In genomic region chr2:58596774-58597342, GRCm38 (mm10) we compare ENCODE assay signal across 7 mouse cellular contexts. TPM values are rescaled to one million over a fixed set of nuclear protein-coding genes. Genes with fewer than 3 reads are reported as not detected.
DNase-seq lines count a peak whose midpoint lies in the region; ATAC-seq lines count a peak whose summit lies in the region.

No protein-coding gene starts in this region.

- H3K4me1 ChIP-seq in kidney, embryonic 15.5 days = peaks cover 16% of the 10 kb centered on the region; the same call in 1 of the 2 replicates

- no peak overlapping the region for H3K9ac ChIP-seq in kidney, embryonic 15.5 days

- no peaks in the 10 kb centered on the region for H3K27me3 ChIP-seq in kidney, embryonic 15.5 days

- peak; percentile 24 to 39 for DNase-seq in left cerebral cortex, postnatal 14 days (ENCODE audit: low spot score in 2 of 2)
- DNase-seq in left cerebral cortex, postnatal 10 days (ENCODE audit: extremely low spot score in 1 of 2, low spot score in 2 of 2) = no peak
- peak; percentile 80 to 89 for DNase-seq in cerebellum, adult 18-20 months
- DNase-seq in gastrocnemius, postnatal 36 days = peak; percentile 24 to 47
- peak; percentile 59 for DNase-seq in right cerebral cortex, adult 18-20 months

- no peaks in the 10 kb centered on the region for H3K36me3 ChIP-seq in kidney, embryonic 15.5 days

- no peak for ATAC-seq in megakaryocyte-erythroid progenitor cell, adult 5-6 weeks (replicated peaks; ENCODE audit: low FRiP score, low TSS enrichment, poor library complexity, severe bottlenecking)
- no peak for ATAC-seq in kidney, embryonic 15.5 days (replicated peaks; ENCODE audit: low FRiP score)

- 88% methylated on average over 17 of the region's 17 CpGs for WGBS in kidney, embryonic 15.5 days

- no peak overlapping the region for H3K4me2 ChIP-seq in kidney, embryonic 15.5 days

- no peaks in the 10 kb centered on the region for H3K9me3 ChIP-seq in kidney, embryonic 15.5 days (replicated peaks)

- H3K27ac ChIP-seq in kidney, embryonic 15.5 days = no peak overlapping the region

- intact Hi-C loops in left cerebral cortex, postnatal 14 days (cut with DNase I) = no loop called here
- intact Hi-C loops in left cerebral cortex, postnatal 10 days (cut with DNase I) = no loop called here
- intact Hi-C loops in gastrocnemius, postnatal 36 days (cut with DNase I) = no loop called here

- no peak overlapping the region for H3K4me3 ChIP-seq in kidney, embryonic 15.5 days (replicated peaks)

RNA-seq across cellular contexts. Expression of gene Upp2, which starts 29.8 kb away (rescaled TPM):
- total RNA-seq in left cerebral cortex, postnatal 14 days (2021) = 10 to 100 TPM; 16.7 to 19.4 TPM
- total RNA-seq in left cerebral cortex, postnatal 10 days (2021) = 10 to 100 TPM; 16.6 TPM
- 1 to 10 TPM; 2.4 to 2.5 TPM for total RNA-seq in gastrocnemius, postnatal 36 days (2021)
- total RNA-seq in megakaryocyte-erythroid progenitor cell, adult 5-6 weeks (2014; fragmentation: Nextera tagmentation) = not detected in 2 replicates
- not detected in 2 replicates for total RNA-seq in megakaryocyte-erythroid progenitor cell, adult 5-6 weeks (2017)
- 7.7 and 7.8 TPM in 2 replicates for polyA plus RNA-seq in kidney, embryonic 15.5 days (2015; fragmentation: Nextera tagmentation; extraction: Ambion mirVana)

RNA-seq across cellular contexts. Expression of gene Acvr1, which starts 29.9 kb away (rescaled TPM):
- 10 to 100 TPM; 32.7 to 33.8 TPM for total RNA-seq in left cerebral cortex, postnatal 14 days (2021)
- 10 to 100 TPM; 34.1 to 38.5 TPM for total RNA-seq in left cerebral cortex, postnatal 10 days (2021)
- 10 to 100 TPM; 10.3 to 12.3 TPM for total RNA-seq in gastrocnemius, postnatal 36 days (2021)
- 0.25 and 0.92 TPM in 2 replicates for total RNA-seq in megakaryocyte-erythroid progenitor cell, adult 5-6 weeks (2014; fragmentation: Nextera tagmentation)
- 0.42 TPM in 1 of 2 replicates, not detected in the other for total RNA-seq in megakaryocyte-erythroid progenitor cell, adult 5-6 weeks (2017)
- 5.2 and 5.7 TPM in 2 replicates for polyA plus RNA-seq in kidney, embryonic 15.5 days (2015; fragmentation: Nextera tagmentation; extraction: Ambion mirVana)

Comparison
In these comparisons a context has a peak if more than half of its experiments do, and no peak if none do; other contexts are left out.
1. DNase-seq: peak in left cerebral cortex, postnatal 14 days (2 of 2), cerebellum, adult 18-20 months (2 of 2), gastrocnemius, postnatal 36 days (2 of 2) and right cerebral cortex, adult 18-20 months (single experiment); none in left cerebral cortex, postnatal 10 days (0 of 2).
2. RNA of gene Upp2, which starts 29.8 kb away (total RNA-seq): 16.7 to 19.4 TPM in left cerebral cortex, postnatal 14 days and 16.6 TPM in left cerebral cortex, postnatal 10 days; 2.4 to 2.5 TPM in gastrocnemius, postnatal 36 days and not detected in megakaryocyte-erythroid progenitor cell, adult 5-6 weeks; every median in the first group is over 4 times any median in the second.
3. RNA of gene Acvr1, which starts 29.9 kb away (total RNA-seq): 34.1 to 38.5 TPM in left cerebral cortex, postnatal 10 days, 32.7 to 33.8 TPM in left cerebral cortex, postnatal 14 days and 10.3 to 12.3 TPM in gastrocnemius, postnatal 36 days; 0.25 to 0.92 TPM in megakaryocyte-erythroid progenitor cell, adult 5-6 weeks; every median in the first group is over 4 times any median in the second.